Mouse (Mus musculus): Measurements from ENCODE around the gene Yif1a. TPM values are rescaled to one million over a fixed set of nuclear protein-coding genes. Genes with fewer than 3 reads are reported as not detected.

Yif1a gene
- 32.8 TPM for polyA plus RNA-seq (2015; fragmentation: Illumina TruSeq; extraction: RNeasy Lipid Tissue Mini Kit (QIAGEN cat#74804); ENCODE audit: low read depth, low replicate concordance)

GRCm38 (mm10) chr19:5087884-5088728 lies at the start of gene Yif1a:
Gene Yif1a (plus strand): TSS chr19:5088538.

GRCm38 (mm10) chr19:5038709-5039156 lies 49.6 kb upstream of the Yif1a start, which contains the start of the genes B4gat1 and AC124502.3:
Gene B4gat1 (plus strand): TSS chr19:5038826.
Gene AC124502.3 (plus strand): TSS chr19:5038891.

GRCm38 (mm10) chr19:5040862-5041523 lies 47.3 kb upstream of the Yif1a start, which contains the start of gene Brms1:
Gene Brms1 (plus strand): TSS chr19:5041354.

GRCm38 (mm10) chr19:5050047-5050905 lies 38.1 kb upstream of the Yif1a start, which contains the start of gene Rin1:
Gene Rin1 (plus strand): TSS chr19:5050481.

GRCm38 (mm10) chr19:5067867-5068569 lies 20.3 kb upstream of the Yif1a start, which contains the start of gene Cd248:
Gene Cd248 (plus strand): TSS chr19:5068078.

GRCm38 (mm10) chr19:5085145-5085863 lies 3.0 kb upstream of the Yif1a start, which contains the start of gene Tmem151a:
Gene Tmem151a (minus strand): TSS chr19:5085531.

GRCm38 (mm10) chr19:5098363-5099143 lies 10.2 kb downstream of the Yif1a start, which contains the start of gene Cnih2:
Gene Cnih2 (minus strand): TSS chr19:5098521.

GRCm38 (mm10) chr19:5106731-5107191 lies 18.4 kb downstream of the Yif1a start, which contains the start of gene Rab1b:
Gene Rab1b (minus strand): TSS chr19:5107072.

GRCm38 (mm10) chr19:5118384-5118698 lies 30.0 kb downstream of the Yif1a start, which contains the start of gene Klc2:
Gene Klc2 (minus strand): TSS chr19:5118560.

Other genes with a start within 250 kb of the Yif1a start
- 37.6 TPM for gene Ccs, start 249.2 kb upstream of the Yif1a start, polyA plus RNA-seq (2015; fragmentation: Illumina TruSeq; extraction: RNeasy Lipid Tissue Mini Kit (QIAGEN cat#74804); ENCODE audit: low read depth, low replicate concordance)
- gene Ccdc87, start 249.2 kb upstream of the Yif1a start, polyA plus RNA-seq (2015; fragmentation: Illumina TruSeq; extraction: RNeasy Lipid Tissue Mini Kit (QIAGEN cat#74804); ENCODE audit: low read depth, low replicate concordance): 1.8 TPM
- 85.3 TPM for gene Ctsf, start 233.4 kb upstream of the Yif1a start, polyA plus RNA-seq (2015; fragmentation: Illumina TruSeq; extraction: RNeasy Lipid Tissue Mini Kit (QIAGEN cat#74804); ENCODE audit: low read depth, low replicate concordance)
- gene Actn3, start 210.6 kb upstream of the Yif1a start, polyA plus RNA-seq (2015; fragmentation: Illumina TruSeq; extraction: RNeasy Lipid Tissue Mini Kit (QIAGEN cat#74804); ENCODE audit: low read depth, low replicate concordance): 1.2 TPM
- 23.6 TPM for gene Zdhhc24, start 209.9 kb upstream of the Yif1a start, polyA plus RNA-seq (2015; fragmentation: Illumina TruSeq; extraction: RNeasy Lipid Tissue Mini Kit (QIAGEN cat#74804); ENCODE audit: low read depth, low replicate concordance)
- 26.4 TPM for gene Bbs1, start 181.9 kb upstream of the Yif1a start, polyA plus RNA-seq (2015; fragmentation: Illumina TruSeq; extraction: RNeasy Lipid Tissue Mini Kit (QIAGEN cat#74804); ENCODE audit: low read depth, low replicate concordance)
- 45.4 TPM for gene Dpp3, start 160.3 kb upstream of the Yif1a start, polyA plus RNA-seq (2015; fragmentation: Illumina TruSeq; extraction: RNeasy Lipid Tissue Mini Kit (QIAGEN cat#74804); ENCODE audit: low read depth, low replicate concordance)
- gene Peli3, start 145.4 kb upstream of the Yif1a start, polyA plus RNA-seq (2015; fragmentation: Illumina TruSeq; extraction: RNeasy Lipid Tissue Mini Kit (QIAGEN cat#74804); ENCODE audit: low read depth, low replicate concordance): 16.6 TPM
- gene Mrpl11, start 126.4 kb upstream of the Yif1a start, polyA plus RNA-seq (2015; fragmentation: Illumina TruSeq; extraction: RNeasy Lipid Tissue Mini Kit (QIAGEN cat#74804); ENCODE audit: low read depth, low replicate concordance): 106 TPM
- 12.4 TPM for gene Npas4, start 98.2 kb upstream of the Yif1a start, polyA plus RNA-seq (2015; fragmentation: Illumina TruSeq; extraction: RNeasy Lipid Tissue Mini Kit (QIAGEN cat#74804); ENCODE audit: low read depth, low replicate concordance)
- 14.1 TPM for gene Slc29a2, start 64.7 kb upstream of the Yif1a start, polyA plus RNA-seq (2015; fragmentation: Illumina TruSeq; extraction: RNeasy Lipid Tissue Mini Kit (QIAGEN cat#74804); ENCODE audit: low read depth, low replicate concordance)
- 133 TPM for gene B4gat1, start 49.7 kb upstream of the Yif1a start, polyA plus RNA-seq (2015; fragmentation: Illumina TruSeq; extraction: RNeasy Lipid Tissue Mini Kit (QIAGEN cat#74804); ENCODE audit: low read depth, low replicate concordance)
- 3.9 TPM for gene AC124502.3, start 49.6 kb upstream of the Yif1a start, polyA plus RNA-seq (2015; fragmentation: Illumina TruSeq; extraction: RNeasy Lipid Tissue Mini Kit (QIAGEN cat#74804); ENCODE audit: low read depth, low replicate concordance)
- 31.7 TPM for gene Brms1, start 47.2 kb upstream of the Yif1a start, polyA plus RNA-seq (2015; fragmentation: Illumina TruSeq; extraction: RNeasy Lipid Tissue Mini Kit (QIAGEN cat#74804); ENCODE audit: low read depth, low replicate concordance)
- 38.7 TPM for gene Rin1, start 38.1 kb upstream of the Yif1a start, polyA plus RNA-seq (2015; fragmentation: Illumina TruSeq; extraction: RNeasy Lipid Tissue Mini Kit (QIAGEN cat#74804); ENCODE audit: low read depth, low replicate concordance)
- 3.2 TPM for gene Cd248, start 20.5 kb upstream of the Yif1a start, polyA plus RNA-seq (2015; fragmentation: Illumina TruSeq; extraction: RNeasy Lipid Tissue Mini Kit (QIAGEN cat#74804); ENCODE audit: low read depth, low replicate concordance)
- 107 TPM for gene Tmem151a, start 3.0 kb upstream of the Yif1a start, polyA plus RNA-seq (2015; fragmentation: Illumina TruSeq; extraction: RNeasy Lipid Tissue Mini Kit (QIAGEN cat#74804); ENCODE audit: low read depth, low replicate concordance)
- 266 TPM for gene Cnih2, start 10.0 kb downstream of the Yif1a start, polyA plus RNA-seq (2015; fragmentation: Illumina TruSeq; extraction: RNeasy Lipid Tissue Mini Kit (QIAGEN cat#74804); ENCODE audit: low read depth, low replicate concordance)
- gene Rab1b, start 18.5 kb downstream of the Yif1a start, polyA plus RNA-seq (2015; fragmentation: Illumina TruSeq; extraction: RNeasy Lipid Tissue Mini Kit (QIAGEN cat#74804); ENCODE audit: low read depth, low replicate concordance): 157 TPM
- 211 TPM for gene Klc2, start 30.0 kb downstream of the Yif1a start, polyA plus RNA-seq (2015; fragmentation: Illumina TruSeq; extraction: RNeasy Lipid Tissue Mini Kit (QIAGEN cat#74804); ENCODE audit: low read depth, low replicate concordance)
- gene Pacs1, start 184.6 kb downstream of the Yif1a start, polyA plus RNA-seq (2015; fragmentation: Illumina TruSeq; extraction: RNeasy Lipid Tissue Mini Kit (QIAGEN cat#74804); ENCODE audit: low read depth, low replicate concordance): 37.4 TPM
- 163 TPM for gene Sf3b2, start 206.9 kb downstream of the Yif1a start, polyA plus RNA-seq (2015; fragmentation: Illumina TruSeq; extraction: RNeasy Lipid Tissue Mini Kit (QIAGEN cat#74804); ENCODE audit: low read depth, low replicate concordance)
- 29.7 TPM for gene Gal3st3, start 209.8 kb downstream of the Yif1a start, polyA plus RNA-seq (2015; fragmentation: Illumina TruSeq; extraction: RNeasy Lipid Tissue Mini Kit (QIAGEN cat#74804); ENCODE audit: low read depth, low replicate concordance)
- gene Catsper1, start 247.2 kb downstream of the Yif1a start, polyA plus RNA-seq (2015; fragmentation: Illumina TruSeq; extraction: RNeasy Lipid Tissue Mini Kit (QIAGEN cat#74804); ENCODE audit: low read depth, low replicate concordance): not detected

All from brain, adult 10 weeks (tissue).